Mouse (Mus musculus) CH12.LX (cell line): ENCODE measurements around the gene Ankfy1.

Experiments used
- CTCF ChIP-seq, 2 experiments: IDR thresholded peaks in 1 of 2; conservative IDR thresholded peaks in 1 of 2; 2 replicates each; pipeline ENCODE4 v1.5.1; 2011 to 2012; ENCODE audit warnings: low read depth in 2 of 2, low read length in 2 of 2, improper control_type of control experiment in 1 of 2, inconsistent platforms in 1 of 2, mild to moderate bottlenecking in 1 of 2, moderate library complexity in 1 of 2
- EP300 ChIP-seq: IDR thresholded peaks from 2 replicates; pipeline ENCODE4 v1.6.1; 2011; ENCODE audit warnings: low read length, improper control_type of control experiment
- HCFC1 ChIP-seq: IDR thresholded peaks from 2 replicates; pipeline ENCODE4 v1.6.1; 2012; ENCODE audit warnings: low read depth, mild to moderate bottlenecking, inconsistent platforms, low read length, improper control_type of control experiment
- KAT2A ChIP-seq: IDR thresholded peaks from 2 replicates; pipeline ENCODE4 v1.6.1; 2012; ENCODE audit warnings: low read length, improper control_type of control experiment, inconsistent platforms; ENCODE audit not compliant: insufficient replicate concordance
- MAX ChIP-seq: IDR thresholded peaks from 2 replicates; pipeline ENCODE4 v1.6.1; 2011; ENCODE audit warnings: low read length, improper control_type of control experiment
- MXI1 ChIP-seq: IDR thresholded peaks from 2 replicates; pipeline ENCODE4 v1.6.1; 2011; ENCODE audit warnings: mild to moderate bottlenecking, low read depth, low read length, improper control_type of control experiment
- POLR2A ChIP-seq: IDR thresholded peaks from 2 replicates; pipeline ENCODE4 v1.6.1; 2011; ENCODE audit warnings: low read depth, mild to moderate bottlenecking, improper control_type of control experiment, low read length
- SIN3A ChIP-seq: IDR thresholded peaks from 2 replicates; pipeline ENCODE4 v1.6.1; 2012; ENCODE audit warnings: low read length, improper control_type of control experiment, inconsistent platforms
- UBTF ChIP-seq: IDR thresholded peaks from 2 replicates; pipeline ENCODE4 v1.6.1; 2012; ENCODE audit warnings: low read depth, mild to moderate bottlenecking, inconsistent platforms, low read length, improper control_type of control experiment, moderate library complexity
- USF1 ChIP-seq: IDR thresholded peaks from 2 replicates; pipeline ENCODE4 v1.6.1; 2014; ENCODE audit warnings: low read depth, mild to moderate bottlenecking, inconsistent platforms, low read length, improper control_type of control experiment

- no peak for TF ChIP-seq CTCF (conservative IDR thresholded peaks at IDR 0.05 in 1 of 2, IDR thresholded peaks at IDR 0.05 in 1 of 2; ENCODE audit: low read depth in 2 of 2, low read length in 2 of 2)
- no peak for TF ChIP-seq MAX
- no peak for TF ChIP-seq POLR2A
- TF ChIP-seq SIN3A = no peak
- TF ChIP-seq EP300 = no peak
- TF ChIP-seq HCFC1 = no peak
- TF ChIP-seq MXI1 = no peak
- TF ChIP-seq USF1 = no peak
- TF ChIP-seq UBTF = no peak
- no peak for TF ChIP-seq KAT2A
Observed at GRCm38 (mm10) chr11:72739048-72739447, 49.2 kb downstream of the Ankfy1 start.
